Mouse (Mus musculus): ENCODE measurements at regions not wholly inside any gene's neighbourhood (a gene's known extent, or its start where the extent isn't known, plus 50 kb on each side); places are given as distances from the start of the nearest gene placed in this dataset.

GRCm38 (mm10) chr2:92750672-92751071 lies 151.2 kb downstream of the Chst1 start:
- TF ChIP-seq CTCF (IDR thresholded peaks at IDR 0.05; ENCODE audit: borderline replicate concordance, control insufficient read depth, extremely low read depth, insufficient read depth, low read length, poor library complexity) (no peak), POLR2A (IDR thresholded peaks at IDR 0.05; ENCODE audit: control insufficient read depth, extremely low read depth, insufficient read depth, low read length, poor library complexity) (no peak)

Measured in thymus, adult 2 months (tissue).